Mouse (Mus musculus) bone marrow, adult 2 months (tissue): ENCODE measurements at regions not wholly inside any gene's neighbourhood (a gene's known extent, or its start where the extent isn't known, plus 50 kb on each side); places are given as distances from the start of the nearest gene placed in this dataset.

Source experiments
- CTCF ChIP-seq: fragments of 200-500 bp; IDR thresholded peaks from 2 replicates; pipeline ENCODE4 v1.5.1; 2011; ENCODE audit warnings: low read length, control low read depth; ENCODE audit not compliant: control insufficient read depth, insufficient read depth
- POLR2A ChIP-seq: fragments of 200-500 bp; IDR thresholded peaks from 2 replicates; pipeline ENCODE4 v1.6.1; 2011; ENCODE audit warnings: low read depth, mild to moderate bottlenecking, control low read depth, low read length, borderline replicate concordance; ENCODE audit not compliant: control insufficient read depth

GRCm38 (mm10) chr4:55721834-55722233, 189.6 kb upstream of the Klf4 start:
- TF ChIP-seq CTCF (no peak), POLR2A (no peak)
